Mouse (Mus musculus) myocyte (in vitro differentiated cells): Measurements from ENCODE around the gene Rragd.

Source experiments
- E2F4 ChIP-seq: IDR thresholded peaks from one replicate; pipeline ENCODE4 v1.6.1; 2011; ENCODE audit warnings: mild to moderate bottlenecking, control low read depth, moderate library complexity; ENCODE audit not compliant: insufficient read depth
- MAX ChIP-seq: IDR thresholded peaks from one replicate; pipeline ENCODE4 v1.6.1; 2011; ENCODE audit warnings: low read depth, mild to moderate bottlenecking, control low read depth
- POLR2AphosphoS2 ChIP-seq: IDR thresholded peaks from one replicate; pipeline ENCODE4 v1.6.1; 2011; ENCODE audit warnings: low read depth, control low read depth; ENCODE audit not compliant: insufficient read length

DNA sequence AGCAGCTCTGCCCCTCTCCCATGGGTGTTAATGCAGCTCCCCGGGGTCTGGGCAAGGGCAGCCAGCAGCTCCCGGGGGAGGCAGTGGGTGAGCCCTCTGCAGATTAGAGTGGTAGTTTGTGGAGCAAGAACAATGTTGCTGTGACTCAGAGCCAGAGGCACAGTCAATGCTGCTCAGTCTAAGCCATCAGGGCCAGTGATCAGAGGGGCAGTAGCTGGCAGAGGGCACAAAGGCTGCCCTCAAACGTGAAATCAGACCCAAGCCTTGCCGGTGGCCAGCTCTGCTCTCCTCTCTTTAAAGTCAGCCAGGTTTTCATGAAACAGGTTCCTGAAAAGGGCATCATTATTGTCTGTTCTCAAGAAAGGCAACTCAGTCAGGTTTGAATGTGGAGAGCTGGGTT, 43.3 kb upstream of the Rragd start:
- TF ChIP-seq POLR2AphosphoS2 (no peak), MAX (no peak), E2F4 (no peak)
